Mouse (Mus musculus) lung, adult 2 months (tissue): ENCODE measurements around the gene Cacna1c.

Experiments used
- CTCF ChIP-seq: fragments of 200-500 bp; IDR thresholded peaks from 2 replicates; pipeline ENCODE4 v1.5.1; 2011; ENCODE audit warnings: mild to moderate bottlenecking, low read length, control low read depth; ENCODE audit not compliant: insufficient read depth
- POLR2A ChIP-seq: fragments of 200-500 bp; IDR thresholded peaks from 2 replicates; pipeline ENCODE4 v1.6.1; 2011; ENCODE audit warnings: low read depth, mild to moderate bottlenecking, control low read depth, low read length, borderline replicate concordance; ENCODE audit errors: extremely low read depth

DNA sequence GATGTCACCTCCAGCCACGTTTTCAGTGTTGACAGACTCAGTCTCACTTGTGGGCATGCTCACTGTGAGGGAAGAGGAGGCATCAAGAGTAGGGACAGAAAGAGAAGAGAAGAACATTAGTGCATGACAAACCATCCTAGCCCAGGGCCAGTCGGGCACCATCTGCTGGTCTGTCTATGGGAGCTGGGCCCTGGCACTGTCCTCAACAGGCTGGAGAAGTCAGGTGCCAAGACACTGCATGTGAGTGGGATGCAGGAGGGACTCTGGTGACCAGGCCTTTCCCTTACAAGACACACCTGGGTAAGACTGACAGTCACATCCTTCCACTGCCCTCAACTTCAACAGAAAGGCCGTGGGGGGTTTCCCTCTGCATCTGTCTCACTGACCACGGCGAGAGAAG is 482.9 kb downstream of the Cacna1c start:
- no peak for TF ChIP-seq CTCF
- no peak for TF ChIP-seq POLR2A
